Mouse (Mus musculus) liver, adult 2 months (tissue): ENCODE data around the gene Sgcd.

Source experiments
- CTCF ChIP-seq: fragments of 200-500 bp; IDR thresholded peaks from 2 replicates; pipeline ENCODE4 v1.5.1; 2011; ENCODE audit warnings: low read depth, low read length, control low read depth
- POLR2A ChIP-seq: fragments of 200-500 bp; IDR thresholded peaks from 2 replicates; pipeline ENCODE4 v1.6.1; 2011; ENCODE audit warnings: low read length, control low read depth; ENCODE audit not compliant: insufficient read depth; ENCODE audit errors: extremely low read depth

- TF ChIP-seq POLR2A (no peak), CTCF (no peak)
Observed at GRCm38 (mm10) chr11:47224148-47224547, 764.6 kb downstream of the Sgcd start.
